Mouse (Mus musculus) thymus, adult 2 months (tissue): Measurements from ENCODE around the gene Itga5. TPM values are rescaled to one million over a fixed set of nuclear protein-coding genes. Genes with fewer than 3 reads are reported as not detected.
A peak's percentile ranks its signal among the peaks of the same experiment; 100 is the strongest.

ENCODE experiments used
- DNase-seq: peaks from one replicate; pipeline ENCODE4 v3.0.0; 2021
- H3K27ac ChIP-seq: fragments of 200-500 bp; 2 replicates; pipeline ENCODE4 v1.5.1; 2012; ENCODE audit warnings: low read length, control low read depth; ENCODE audit not compliant: control insufficient read depth, insufficient read depth
- H3K27me3 ChIP-seq: fragments of 200-500 bp; 2 replicates; pipeline ENCODE4 v1.6.1; 2012; ENCODE audit warnings: mild to moderate bottlenecking, low read length, moderate library complexity, mixed read lengths; ENCODE audit not compliant: control insufficient read depth, insufficient read depth
- H3K36me3 ChIP-seq: fragments of 200-500 bp; 2 replicates; pipeline ENCODE4 v1.6.1; 2012; ENCODE audit warnings: mild to moderate bottlenecking, low read length, moderate library complexity; ENCODE audit not compliant: control insufficient read depth, insufficient read depth
- H3K4me1 ChIP-seq: fragments of 200-500 bp; replicated peaks from 2 replicates; pipeline ENCODE4 v1.6.1; 2012; ENCODE audit warnings: low read length; ENCODE audit not compliant: control insufficient read depth, insufficient read depth
- H3K4me3 ChIP-seq: fragments of 200-500 bp; 2 replicates; pipeline ENCODE4 v1.5.1; 2012; ENCODE audit warnings: mild to moderate bottlenecking, low read length, control low read depth, moderate library complexity; ENCODE audit not compliant: control insufficient read depth, insufficient read depth
- CTCF ChIP-seq: fragments of 200-500 bp; IDR thresholded peaks from 2 replicates; pipeline ENCODE4 v1.5.1; 2012; ENCODE audit warnings: mild to moderate bottlenecking, control low read depth, low read length, moderate library complexity, borderline replicate concordance; ENCODE audit not compliant: control insufficient read depth, poor library complexity, insufficient read depth; ENCODE audit errors: extremely low read depth
- POLR2A ChIP-seq: fragments of 200-500 bp; IDR thresholded peaks from 2 replicates; pipeline ENCODE4 v1.6.1; 2012; ENCODE audit warnings: mild to moderate bottlenecking, low read length, control low read depth, moderate library complexity; ENCODE audit not compliant: control insufficient read depth, poor library complexity, insufficient read depth; ENCODE audit errors: extremely low read depth
- WGBS: fragments of 180-500 bp; shearing (Covaris S2); methylation state at CpG from one replicate; pipeline ENCODE4 v1.1.7; 2018; 5-methylcytosine and 5-hydroxymethylcytosine counted together
- polyA plus RNA-seq: library from polyadenylated mRNA; depleted of rRNA; stranded (reverse); fragments of >200 nt; gene quantifications from 2 replicates; pipeline ENCODE4 v1.2.3, GENCODE M21; 2012

Gene Itga5
- polyA plus RNA-seq, 1 experiment: 20.7 TPM

- no peak for DNase-seq
- H3K4me3 ChIP-seq: no peak overlapping the region
- TF ChIP-seq POLR2A: no peak
- TF ChIP-seq CTCF: no peak
- H3K36me3 ChIP-seq: peaks cover 4% of the 10 kb centered on the region
- WGBS: 27% methylated on average over 4 of the region's 4 CpGs
- H3K27ac ChIP-seq: no peak overlapping the region
- H3K27me3 ChIP-seq: no peaks in the 10 kb centered on the region
- H3K4me1 ChIP-seq: peaks cover 26% of the 10 kb centered on the region
Observed at GRCm38 (mm10) chr15:103340786-103341185, 25.8 kb downstream of the Itga5 start.

- WGBS: under 1% methylated on average over 26 of the region's 26 CpGs
- Histone ChIP-seq H3K36me3 (peaks cover 3% of the 10 kb centered on the region; the same call in 1 of the 2 replicates), H3K4me1 (peaks cover 26% of the 10 kb centered on the region), H3K27me3 (no peaks in the 10 kb centered on the region), H3K27ac (no peak within 1 kb of the TSS), H3K4me3 (peak within 1 kb of the TSS; percentile 82)
- DNase-seq: peak; percentile 83
- TF ChIP-seq CTCF (0 out of 2 replicates have a peak, but pooled peaks have one; percentile 38), POLR2A (no peak)
Observed at GRCm38 (mm10) chr15:103339961-103340337, 26.6 kb downstream of the Itga5 start, which contains the start of gene Zfp385a. Zfp385a (minus strand) TSS chr15:103340093.

DNA sequence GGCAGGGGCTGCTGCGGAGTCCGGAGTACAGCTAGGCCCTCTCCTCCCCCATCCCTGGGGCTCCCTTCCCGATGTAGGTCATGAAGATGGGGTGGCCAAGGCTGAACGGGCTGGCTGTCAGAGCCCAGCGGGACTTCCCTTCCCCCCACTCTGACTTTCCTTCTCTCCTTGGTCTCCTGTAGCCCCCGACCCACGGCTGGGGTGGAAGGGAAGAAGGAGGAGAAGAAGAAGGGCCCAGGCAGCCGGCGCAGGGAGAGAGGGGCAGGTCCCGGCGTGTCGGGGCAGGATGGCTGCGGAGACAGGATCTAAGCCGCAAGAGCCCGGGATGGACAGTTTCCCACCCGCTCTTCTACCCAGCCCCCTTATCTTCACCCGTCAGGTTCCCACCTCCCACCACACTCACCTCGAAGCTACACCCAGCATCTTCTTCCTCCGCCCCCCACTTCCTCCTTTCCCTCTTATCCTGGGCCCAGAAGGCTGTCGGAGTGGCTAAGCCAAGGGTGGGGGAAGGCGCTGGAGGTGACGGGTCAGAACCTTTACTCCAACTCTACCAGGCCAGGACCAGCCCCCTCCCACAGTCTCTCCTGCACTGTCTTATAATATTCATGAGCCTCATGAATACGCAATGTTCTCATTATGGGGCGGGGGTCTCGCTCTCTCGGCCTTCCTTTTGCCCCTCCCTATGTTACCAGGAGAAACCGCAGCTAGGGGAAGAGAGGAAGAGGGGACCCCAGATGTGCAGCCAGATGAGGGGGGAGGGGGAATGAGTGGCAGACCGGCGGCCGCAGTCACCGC lies 27.2 kb downstream of the Itga5 start:
- no peak for DNase-seq
- H3K27ac ChIP-seq: no peak overlapping the region
- H3K4me3 ChIP-seq: peak overlapping the region; percentile 82
- WGBS: 3% methylated on average over 31 of the region's 31 CpGs
- no peaks in the 10 kb centered on the region for H3K27me3 ChIP-seq
- no peaks in the 10 kb centered on the region for H3K36me3 ChIP-seq
- H3K4me1 ChIP-seq: peaks cover 26% of the 10 kb centered on the region
- TF ChIP-seq POLR2A: no peak
- no peak for TF ChIP-seq CTCF

DNA sequence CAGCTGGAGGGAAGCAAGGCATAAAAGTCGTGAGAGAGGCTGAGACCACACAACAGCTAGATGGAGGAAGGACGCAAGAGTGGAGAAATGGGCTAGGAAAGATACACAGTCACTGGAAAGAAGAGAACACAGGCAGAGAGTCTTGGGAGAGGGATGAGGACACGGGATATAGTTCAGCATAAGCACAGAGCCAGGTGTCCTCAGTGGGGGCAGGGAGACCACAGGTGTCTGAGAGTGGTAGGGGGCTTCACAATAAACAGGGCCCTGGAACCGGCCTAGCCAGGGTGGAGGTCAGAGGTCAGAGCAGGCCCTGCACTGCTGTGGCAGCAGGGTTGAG lies 27.8 kb downstream of the Itga5 start:
- TF ChIP-seq CTCF (no peak), POLR2A (no peak)
- Histone ChIP-seq H3K27ac (no peak overlapping the region), H3K4me3 (peak overlapping the region; percentile 82; the same call in 1 of the 2 replicates), H3K27me3 (no peaks in the 10 kb centered on the region), H3K36me3 (no peaks in the 10 kb centered on the region), H3K4me1 (peaks cover 28% of the 10 kb centered on the region)
- 35% methylated on average over 4 of the region's 4 CpGs for WGBS
- DNase-seq: no peak

DNA sequence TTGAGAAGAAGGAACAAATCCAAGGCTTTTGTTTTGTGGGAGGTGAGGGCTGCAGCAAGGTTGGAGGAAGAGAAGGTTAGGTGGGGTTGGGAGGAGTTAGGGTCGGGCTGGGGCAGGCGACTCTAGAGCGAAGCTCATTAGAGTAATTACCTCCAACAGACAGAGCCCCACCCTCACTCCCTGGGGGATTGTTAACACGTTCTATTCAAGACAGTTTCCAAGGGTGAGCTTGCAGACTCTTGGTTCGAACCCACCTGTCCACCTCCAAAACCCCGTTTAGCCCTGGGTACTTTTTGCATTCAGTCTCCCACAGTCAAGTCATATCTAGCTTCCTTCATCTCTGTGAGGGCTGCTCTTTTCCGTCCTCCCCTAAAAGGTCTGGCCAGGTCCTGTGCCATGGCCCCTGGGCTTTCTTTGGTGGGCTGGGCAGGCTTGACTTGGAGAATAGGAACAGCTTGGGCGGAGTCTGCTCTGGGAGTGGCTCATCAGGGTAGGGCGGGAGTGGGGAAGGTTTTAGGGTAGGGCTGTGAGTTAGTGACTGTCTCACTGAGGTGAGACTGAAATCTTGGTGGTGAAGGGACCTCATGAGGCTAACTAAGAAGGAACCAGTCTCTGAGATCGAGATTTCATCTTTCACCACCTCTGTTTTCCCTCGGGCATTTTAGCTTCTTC lies 29.4 kb downstream of the Itga5 start:
- WGBS: 70% methylated on average over 11 of the region's 11 CpGs
- TF ChIP-seq POLR2A (no peak), CTCF (no peak)

DNA sequence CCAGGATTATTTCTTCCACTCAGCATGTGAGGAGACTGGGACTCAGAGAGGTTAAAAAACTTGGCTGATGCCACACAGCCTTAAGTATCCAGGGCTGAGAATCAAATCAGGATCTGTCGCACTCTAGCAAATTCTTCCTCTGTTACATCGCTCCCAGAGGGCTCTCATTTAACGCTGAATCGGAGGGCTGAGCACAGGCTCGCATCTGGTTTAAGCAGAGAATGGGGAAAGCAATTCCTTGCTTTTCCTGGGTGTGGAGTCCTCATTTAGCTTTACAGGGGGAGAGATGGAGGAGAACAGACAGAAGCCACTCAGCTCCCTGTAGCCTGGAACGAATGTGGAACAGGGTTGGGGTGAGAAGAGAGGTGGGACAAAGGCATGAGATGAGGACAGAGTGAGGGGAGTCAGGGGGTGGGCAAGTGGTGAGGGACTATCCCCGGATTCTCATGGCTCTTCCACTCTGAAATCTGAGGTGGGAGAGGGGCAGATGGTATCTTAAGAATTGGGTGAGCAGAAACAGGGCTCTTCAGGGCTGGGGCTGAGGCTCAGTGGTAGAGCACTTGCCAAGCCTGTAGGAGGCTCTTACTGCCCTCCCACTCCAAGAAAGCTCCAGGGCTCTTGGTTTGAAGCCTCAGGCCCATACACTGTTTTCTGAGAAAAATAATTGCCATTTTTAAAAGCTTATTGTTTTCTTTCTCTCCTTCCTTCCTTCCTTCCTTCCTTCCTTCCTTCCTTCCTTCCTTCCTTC lies 30.9 kb downstream of the Itga5 start:
- Histone ChIP-seq H3K4me1 (peaks cover 31% of the 10 kb centered on the region), H3K36me3 (no peaks in the 10 kb centered on the region), H3K4me3 (no peak overlapping the region), H3K27ac (no peak overlapping the region), H3K27me3 (no peaks in the 10 kb centered on the region)
- DNase-seq: no peak
- TF ChIP-seq POLR2A: no peak
- no peak for TF ChIP-seq CTCF
- 90% methylated on average over 7 of the region's 7 CpGs for WGBS

More for the DNA sequence above, 29.4 kb downstream of the Itga5 start:
- DNase-seq: no peak
- Histone ChIP-seq H3K27me3 (no peaks in the 10 kb centered on the region), H3K36me3 (no peaks in the 10 kb centered on the region), H3K4me1 (peaks cover 34% of the 10 kb centered on the region), H3K27ac (no peak overlapping the region), H3K4me3 (no peak overlapping the region)
